Mouse (Mus musculus): ENCODE measurements at regions not wholly inside any gene's neighbourhood (a gene's known extent, or its start where the extent isn't known, plus 50 kb on each side); places are given as distances from the start of the nearest gene placed in this dataset.

DNA sequence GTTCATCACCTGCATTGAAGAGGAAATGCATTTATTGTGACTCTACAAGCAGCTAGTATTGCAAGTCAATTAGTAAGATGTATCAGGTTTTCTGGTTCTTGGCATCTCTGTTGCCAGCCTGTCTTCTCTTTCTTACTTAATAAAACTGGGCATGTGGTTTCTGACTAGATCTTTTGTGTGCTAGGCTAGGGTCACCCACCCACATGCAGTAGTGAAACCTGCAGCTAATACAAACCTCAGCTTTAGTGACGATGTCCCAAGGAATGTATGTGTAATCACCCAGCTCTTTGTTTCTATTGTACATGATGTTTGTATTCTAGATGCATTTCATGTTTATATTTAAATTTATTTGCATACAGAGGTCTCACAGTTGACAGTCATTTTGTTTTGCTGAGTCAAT, 1526.7 kb downstream of the 4930444P10Rik start:
- TF ChIP-seq CTCF (IDR thresholded peaks at IDR 0.05; ENCODE audit: extremely low read depth, insufficient read depth, insufficient read length, insufficient replicate concordance): no peak
- no peak for TF ChIP-seq POLR2A (IDR thresholded peaks at IDR 0.05; ENCODE audit: low read depth, low read length)
- WGBS: 96% methylated on average over 1 of the region's 1 CpGs
- H3K36me3 ChIP-seq (ENCODE audit: control insufficient read depth, insufficient read depth, low read length): no peaks in the 10 kb centered on the region
- no peak overlapping the region for H3K27ac ChIP-seq (ENCODE audit: insufficient read depth, low read length)
- no peak for DNase-seq (ENCODE audit: low read depth in 1 of 2, low spot score in 2 of 2)
- H3K27me3 ChIP-seq (ENCODE audit: control insufficient read depth, insufficient read depth, low read length): no peaks in the 10 kb centered on the region
- no peaks in the 10 kb centered on the region for H3K4me1 ChIP-seq (ENCODE audit: control insufficient read depth, insufficient read depth, insufficient read length)
- H3K4me3 ChIP-seq (ENCODE audit: extremely low read depth, insufficient read depth, insufficient read length): no peak overlapping the region

All from spleen, adult 2 months (tissue).